Mouse (Mus musculus) R1 (cell line): Measurements from ENCODE around the gene Atp6v0e.

Source experiments
- DNase-seq: peaks from one replicate; pipeline ENCODE4 v3.0.0-alpha.2; 2018; ENCODE audit warnings: low read depth, low spot score

The Atp6v0e gene

DNA sequence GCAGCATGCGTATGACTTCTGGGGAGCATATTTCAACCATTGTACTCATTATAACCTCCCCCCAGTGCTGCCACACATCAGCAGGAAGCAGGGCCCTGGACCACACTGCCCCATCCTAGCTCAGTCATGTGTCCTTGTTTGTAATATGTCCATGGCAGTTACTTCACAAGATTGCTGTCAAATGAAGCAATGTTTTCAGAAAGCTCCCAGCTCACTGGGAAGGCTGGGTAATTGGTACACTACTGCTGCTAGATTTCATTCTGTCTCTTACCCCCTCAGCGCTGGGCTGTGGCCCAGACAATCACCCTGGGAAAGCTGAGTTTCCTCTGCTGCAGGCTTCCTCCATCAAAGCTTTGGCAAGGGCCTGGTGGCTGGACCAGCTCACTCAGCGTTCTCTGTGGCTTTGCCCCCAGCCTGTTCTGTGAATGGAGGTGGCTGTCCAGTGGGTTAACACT, 22.7 kb upstream of the Atp6v0e start:
- no peak for DNase-seq

DNA sequence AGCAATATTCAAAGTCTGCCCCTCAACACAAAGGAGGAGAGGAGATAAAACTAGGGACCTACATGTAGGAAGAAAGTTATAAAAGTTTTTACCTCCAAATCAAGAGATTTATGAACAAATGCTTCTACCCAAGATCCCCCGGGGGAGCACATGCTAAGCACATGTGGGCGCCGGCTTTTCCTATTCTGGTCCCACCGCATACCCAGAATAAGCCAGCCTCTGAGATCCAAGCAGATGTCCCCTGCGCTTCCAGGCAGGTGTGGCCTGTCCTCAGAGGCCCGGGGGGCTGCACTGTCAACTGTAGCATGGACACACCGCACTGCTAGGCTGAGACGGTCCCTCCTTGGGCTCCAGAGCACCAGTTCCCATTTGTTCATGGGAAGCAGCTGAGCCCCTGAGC, 19.6 kb upstream of the Atp6v0e start:
- no peak for DNase-seq

DNA sequence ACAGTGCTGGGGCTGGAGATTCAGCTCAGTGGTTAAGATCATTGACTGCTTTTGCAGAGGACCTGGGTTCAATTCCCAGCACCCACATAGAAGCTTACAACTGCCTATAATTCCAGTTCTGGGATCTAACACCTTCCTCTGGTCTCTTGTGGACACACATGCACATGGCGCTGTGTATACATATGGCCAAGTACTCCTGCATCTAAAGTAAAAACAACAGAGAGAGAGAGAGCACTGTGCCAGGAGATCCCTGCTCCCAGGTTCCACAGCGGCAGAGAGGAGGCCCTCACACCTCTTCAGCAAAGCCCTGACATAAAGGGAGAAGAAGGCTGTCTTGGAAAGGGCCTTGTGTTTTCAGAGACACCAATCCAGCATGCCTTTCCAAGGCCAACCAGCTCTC, 19.0 kb upstream of the Atp6v0e start:
- DNase-seq = no peak

DNA sequence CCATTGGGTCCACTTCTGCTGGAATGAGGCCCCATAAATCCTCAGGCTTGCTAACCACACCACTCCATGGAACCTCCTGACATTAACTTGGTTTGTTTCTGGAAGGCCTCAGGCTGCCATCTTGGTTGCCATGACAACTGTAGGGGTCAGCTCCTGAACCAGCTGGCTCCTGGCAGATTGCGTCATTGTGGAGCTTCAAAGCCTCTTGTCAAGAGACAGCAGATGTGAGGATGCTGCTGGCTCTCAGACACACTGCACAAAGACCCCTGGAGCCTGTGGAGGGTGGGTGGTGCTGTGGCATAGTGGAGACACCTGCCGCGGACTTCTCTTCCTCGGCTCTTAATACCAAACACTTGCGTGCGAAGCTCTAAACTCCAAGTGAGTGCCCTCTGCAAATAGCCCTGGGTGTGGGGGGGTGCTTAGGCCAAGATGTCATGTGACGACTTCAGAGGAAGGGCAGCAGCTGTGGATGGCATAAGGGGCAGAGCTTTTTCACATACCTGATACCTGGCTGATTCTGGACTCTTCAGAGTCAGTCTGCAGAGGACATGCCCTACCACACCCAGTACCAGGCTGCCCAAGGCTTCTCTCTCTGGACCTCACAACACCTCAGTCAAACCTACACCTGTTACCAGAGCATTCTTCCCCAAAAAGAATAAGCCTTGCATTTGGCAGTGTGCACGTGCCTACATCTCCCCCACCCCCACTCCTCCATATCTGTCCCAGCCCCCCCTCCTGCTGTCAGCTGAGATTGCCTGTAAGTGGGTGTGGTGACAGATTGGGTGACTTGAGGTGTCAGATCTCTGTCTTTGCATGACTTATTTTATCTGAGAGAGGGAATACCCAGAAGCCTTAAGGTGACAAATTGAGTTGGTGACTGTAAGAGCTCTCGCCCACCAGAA, 18.3 kb upstream of the Atp6v0e start:
- DNase-seq = peak; percentile 73

DNA sequence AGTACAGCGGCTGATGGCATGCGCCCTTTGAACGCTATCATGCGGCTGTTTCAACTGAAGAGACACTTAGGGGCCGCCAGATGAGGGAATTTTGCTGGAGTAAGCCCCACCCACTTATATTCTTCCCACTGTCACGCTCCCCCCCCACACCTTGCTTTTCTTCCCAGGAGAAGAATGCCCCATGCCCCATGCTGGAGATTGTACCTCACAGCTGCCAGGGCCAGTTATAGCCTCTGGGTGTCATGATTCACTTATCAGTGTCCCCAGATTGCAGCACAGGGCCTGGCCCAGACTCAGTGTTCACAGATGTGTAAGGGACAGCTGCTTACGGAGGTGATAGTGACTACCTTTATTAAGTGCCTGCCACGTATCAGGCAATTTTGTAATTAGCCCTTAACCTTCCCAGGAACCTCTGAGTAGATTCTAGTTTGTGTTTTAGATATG, 17.6 kb upstream of the Atp6v0e start:
- no peak for DNase-seq

DNA sequence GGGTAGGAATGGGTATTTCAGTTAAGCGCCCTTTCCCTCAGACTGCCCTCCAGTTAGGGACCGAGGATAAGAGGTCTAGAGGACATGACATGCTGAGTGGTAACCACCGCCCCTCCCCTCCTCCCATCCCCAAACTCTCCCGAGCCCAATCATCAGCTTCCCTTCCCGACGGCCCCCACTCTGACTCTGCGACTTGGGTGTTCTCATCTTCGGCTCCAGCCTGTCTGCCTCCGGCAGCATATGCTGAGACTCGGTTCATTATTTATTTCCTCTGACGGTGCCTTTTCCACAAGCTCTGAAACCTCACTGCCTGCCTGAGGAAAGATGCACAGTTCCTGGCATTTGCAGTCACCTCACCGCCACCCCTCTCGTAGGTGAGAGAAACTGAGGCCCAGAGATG, 15.7 kb upstream of the Atp6v0e start:
- DNase-seq = no peak

DNA sequence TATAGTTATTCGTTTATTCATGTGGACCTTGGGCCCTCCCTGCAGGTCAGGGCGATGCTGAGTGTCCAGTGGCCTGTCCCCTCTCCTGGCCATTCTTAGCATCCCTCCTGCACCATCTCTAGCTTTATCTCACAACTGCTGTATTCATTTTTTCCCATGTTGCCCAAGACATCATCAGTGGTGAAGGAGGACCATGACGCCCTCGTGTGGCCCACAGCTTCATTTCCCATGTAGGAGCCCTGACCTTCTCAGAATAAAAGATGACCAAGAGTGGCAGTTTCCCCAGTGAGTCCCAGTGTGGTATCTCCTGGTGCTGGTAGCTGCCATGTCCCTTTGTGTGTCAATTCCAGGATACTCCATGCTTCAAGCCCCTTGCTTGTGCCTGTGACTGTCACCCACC, 13.5 kb upstream of the Atp6v0e start:
- peak; percentile 25 for DNase-seq

DNA sequence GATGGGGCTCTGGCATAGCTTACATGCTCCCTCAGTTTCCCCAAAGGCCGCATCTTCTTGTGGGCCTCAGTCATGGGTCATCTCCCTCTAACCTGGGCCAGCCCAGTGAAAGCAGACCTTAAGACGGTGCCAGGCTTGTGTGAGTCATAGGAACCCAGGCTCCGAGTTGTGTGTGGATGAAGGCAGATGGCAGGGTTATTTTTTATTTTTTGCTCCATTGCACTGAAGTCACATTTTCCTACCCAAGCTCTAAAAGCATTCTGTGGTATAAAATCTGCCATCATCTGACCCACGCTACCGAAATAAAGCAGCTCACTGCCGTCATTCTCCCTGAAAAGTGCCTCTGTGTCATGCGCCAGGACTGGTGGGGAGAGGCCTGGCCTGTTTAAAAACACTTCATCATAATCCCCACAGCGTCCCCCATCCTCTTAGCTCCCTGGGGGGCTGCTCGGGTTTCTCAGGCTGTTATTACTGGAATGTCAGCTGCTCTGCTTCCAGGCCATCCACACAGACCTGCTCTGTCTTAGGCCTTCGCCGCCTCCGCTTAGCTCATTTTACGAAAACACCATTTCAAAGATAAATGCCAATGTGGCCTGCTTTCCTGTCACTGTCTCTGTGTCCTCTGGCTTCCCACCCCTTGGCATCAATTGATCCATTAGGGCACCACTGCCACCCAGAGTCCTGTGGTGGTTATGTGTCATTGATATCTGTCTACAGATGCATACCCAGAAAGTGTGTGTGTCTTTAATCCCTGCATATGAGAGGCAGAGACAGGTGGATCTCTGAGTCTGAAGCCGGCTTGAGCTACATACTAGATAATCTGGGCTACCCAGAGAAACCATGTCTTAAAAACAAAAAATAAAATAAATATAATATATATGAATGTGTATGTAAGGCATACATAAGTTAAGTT, 12.3 kb upstream of the Atp6v0e start:
- DNase-seq = no peak

DNA sequence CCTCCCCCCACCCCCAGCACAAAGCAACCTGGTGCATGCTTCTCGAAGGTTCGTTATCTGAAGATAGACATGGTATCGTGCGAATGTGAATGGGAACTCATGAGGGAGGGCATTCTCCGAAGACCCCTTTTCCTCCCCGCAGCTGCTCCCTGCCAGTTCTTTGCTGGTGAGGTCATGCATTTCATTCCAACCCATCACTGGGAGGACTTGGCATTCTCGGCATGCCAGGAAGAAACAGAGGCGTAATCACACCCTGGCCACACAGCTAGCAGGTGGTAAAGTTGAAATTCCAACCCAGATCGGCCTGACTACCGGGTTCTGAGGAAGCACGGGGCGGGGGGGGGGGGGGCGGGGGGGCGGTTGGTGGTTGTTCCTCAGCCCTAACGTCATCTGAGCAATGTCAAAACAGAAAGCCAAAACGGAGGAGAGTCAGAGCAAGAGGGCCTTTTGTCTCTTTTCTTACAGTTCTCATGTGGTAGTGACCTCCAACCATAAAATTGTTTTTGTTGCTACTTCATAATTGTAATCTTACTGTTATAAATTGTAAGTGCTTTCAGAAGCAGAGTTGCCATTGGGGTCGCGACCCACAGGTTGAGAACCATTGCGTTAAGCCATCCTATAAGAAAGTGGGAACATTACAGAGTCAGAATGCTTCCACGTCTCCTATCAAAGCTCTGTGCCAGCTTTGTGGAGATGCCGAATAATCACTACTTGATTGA, 4.0 kb upstream of the Atp6v0e start:
- peak; percentile 55 for DNase-seq

DNA sequence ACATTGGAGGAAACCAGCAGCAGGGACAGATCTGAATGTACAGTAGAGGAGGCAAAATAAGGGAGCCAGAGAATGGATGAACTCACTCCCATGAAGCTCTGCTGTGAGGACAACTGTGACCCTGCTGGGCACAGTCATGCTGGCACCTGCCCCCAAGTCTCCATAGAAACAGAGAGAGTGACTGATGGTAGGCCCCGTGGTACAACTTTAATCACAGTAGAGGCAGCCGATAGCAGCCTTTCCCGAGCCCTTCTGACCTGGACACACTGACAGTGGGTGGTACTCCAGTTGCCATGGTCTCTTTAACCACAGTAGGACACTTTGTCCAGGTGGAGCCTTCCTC, 3.5 kb upstream of the Atp6v0e start:
- no peak for DNase-seq

DNA sequence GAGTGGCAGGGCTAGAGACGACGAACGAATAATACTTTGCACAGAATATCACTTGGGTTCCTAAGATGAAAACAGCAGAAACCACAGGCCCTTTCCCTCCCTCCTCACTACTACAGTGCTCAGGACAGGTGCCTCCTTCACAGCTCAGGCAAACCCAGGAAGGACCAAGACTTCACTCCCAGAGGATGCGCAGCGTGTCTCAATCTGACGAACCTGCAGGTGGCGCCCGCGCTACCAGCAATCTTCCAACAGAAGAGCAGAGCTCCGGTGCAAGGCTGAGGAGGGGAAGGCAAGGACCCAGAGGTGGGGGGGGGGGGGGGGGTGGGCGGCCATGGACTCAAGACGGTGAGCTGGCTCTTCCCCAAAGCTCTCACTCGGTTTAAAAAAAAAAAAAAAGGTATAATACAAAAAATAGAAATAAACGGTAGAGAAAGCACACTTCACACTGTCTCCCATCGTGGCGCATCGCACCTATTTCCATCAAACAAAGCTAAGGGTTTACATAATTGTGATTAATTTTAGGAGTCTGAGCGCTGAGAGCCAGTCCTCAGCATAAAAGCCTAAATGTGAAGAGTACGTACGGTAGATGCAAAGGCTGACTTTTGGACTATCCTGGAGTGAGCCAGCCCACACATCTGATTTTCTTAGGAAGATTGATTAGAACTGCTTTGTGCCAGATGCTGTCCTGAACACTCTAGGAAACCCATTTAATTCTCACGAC, 2.7 kb upstream of the Atp6v0e start:
- DNase-seq = peak; percentile 85

DNA sequence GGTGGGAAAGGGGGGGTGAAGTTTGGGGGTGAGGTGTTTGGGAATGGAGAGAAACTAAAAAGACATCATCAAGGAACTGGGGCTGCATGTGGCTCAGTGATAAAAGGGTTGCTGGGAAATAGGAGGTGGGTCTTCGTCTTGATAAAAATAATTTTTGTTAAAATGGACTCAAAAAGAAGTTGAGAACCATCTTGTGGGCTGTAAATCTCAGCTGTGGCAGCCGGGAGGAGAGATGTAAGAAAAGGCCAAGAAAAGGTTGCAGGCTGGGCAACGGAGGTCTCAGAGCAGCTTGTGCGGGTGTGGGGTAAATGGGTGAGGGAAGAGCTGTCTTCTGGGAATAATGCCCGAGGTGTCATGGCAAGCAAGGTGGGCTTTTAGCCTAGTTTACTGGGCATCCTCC, 827 bp upstream of the Atp6v0e start:
- no peak for DNase-seq

DNA sequence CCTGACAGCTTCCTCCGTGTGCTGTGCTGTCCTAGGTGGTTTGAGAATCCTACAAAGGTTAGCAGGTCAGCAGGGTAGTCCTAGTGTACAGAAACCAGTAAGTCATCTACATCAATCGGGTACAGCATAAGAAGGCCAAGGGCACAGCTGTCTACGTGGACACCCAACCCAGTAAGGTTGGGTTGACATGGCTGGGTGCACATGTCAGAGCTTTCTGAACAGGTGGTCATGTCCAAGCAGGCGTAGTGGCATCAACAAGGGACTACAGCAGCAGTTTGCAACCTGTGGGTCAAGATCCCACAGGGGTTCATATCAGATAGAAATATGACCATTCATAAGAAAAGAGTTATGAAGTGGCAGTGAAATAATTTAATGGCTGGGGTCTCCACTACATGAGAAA, 2.6 kb downstream of the Atp6v0e start:
- DNase-seq = no peak

DNA sequence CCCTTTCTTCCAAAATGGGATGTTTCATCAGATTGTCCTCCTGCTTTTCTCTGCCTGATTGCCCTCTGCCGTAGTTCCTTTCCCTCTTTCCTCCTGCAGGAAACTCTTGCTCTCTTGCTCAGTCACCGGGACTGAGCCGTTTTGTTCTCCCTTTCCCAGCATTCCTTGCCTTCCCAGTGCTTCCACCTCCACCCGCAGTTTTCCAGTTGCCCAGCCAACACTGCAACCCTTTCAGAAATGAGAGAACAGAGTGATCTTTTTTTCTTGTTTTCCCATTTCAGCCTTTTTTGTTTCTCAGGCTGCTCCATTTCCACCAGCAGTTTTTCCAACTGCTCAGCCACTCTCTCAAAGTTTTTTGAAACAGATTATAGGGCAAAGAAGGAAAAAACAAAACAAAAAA, 8.2 kb downstream of the Atp6v0e start:
- no peak for DNase-seq

DNA sequence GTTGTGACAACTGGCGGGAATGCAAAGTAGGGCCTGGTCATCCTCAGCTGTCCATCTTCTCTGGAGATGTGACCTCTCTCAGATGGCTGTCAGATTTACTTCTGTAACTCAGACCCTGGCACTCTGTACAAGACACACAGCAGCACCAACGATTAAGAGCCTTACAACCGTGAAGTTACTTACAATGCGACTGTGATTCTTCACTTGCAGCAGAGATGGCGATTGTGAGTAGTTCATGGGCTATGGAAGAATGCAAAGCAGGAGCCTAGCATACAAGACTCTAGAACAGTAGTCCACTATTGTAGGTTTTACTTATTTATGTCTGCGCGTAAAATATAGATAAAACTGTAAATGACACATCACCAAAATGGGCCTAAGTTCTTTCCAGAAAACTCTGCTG, 12.8 kb downstream of the Atp6v0e start:
- no peak for DNase-seq

DNA sequence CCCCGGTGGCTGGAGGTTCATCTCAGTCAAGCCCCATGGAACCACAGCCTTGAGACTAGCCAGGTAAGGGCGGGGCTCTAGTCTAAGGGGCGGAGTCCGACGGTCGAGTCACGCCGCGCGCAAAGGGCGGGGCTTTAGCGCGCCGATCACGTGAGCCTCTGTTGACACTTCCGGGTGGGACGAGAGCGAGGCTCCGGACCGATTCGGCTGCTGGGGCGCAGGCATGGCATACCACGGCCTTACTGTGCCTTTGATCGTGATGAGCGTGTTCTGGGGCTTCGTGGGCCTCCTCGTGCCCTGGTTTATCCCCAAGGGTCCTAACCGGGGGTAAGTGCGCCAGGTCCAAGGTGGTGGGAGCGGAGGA, 13.2 kb downstream of the Atp6v0e start:
- peak; percentile 95 for DNase-seq

DNA sequence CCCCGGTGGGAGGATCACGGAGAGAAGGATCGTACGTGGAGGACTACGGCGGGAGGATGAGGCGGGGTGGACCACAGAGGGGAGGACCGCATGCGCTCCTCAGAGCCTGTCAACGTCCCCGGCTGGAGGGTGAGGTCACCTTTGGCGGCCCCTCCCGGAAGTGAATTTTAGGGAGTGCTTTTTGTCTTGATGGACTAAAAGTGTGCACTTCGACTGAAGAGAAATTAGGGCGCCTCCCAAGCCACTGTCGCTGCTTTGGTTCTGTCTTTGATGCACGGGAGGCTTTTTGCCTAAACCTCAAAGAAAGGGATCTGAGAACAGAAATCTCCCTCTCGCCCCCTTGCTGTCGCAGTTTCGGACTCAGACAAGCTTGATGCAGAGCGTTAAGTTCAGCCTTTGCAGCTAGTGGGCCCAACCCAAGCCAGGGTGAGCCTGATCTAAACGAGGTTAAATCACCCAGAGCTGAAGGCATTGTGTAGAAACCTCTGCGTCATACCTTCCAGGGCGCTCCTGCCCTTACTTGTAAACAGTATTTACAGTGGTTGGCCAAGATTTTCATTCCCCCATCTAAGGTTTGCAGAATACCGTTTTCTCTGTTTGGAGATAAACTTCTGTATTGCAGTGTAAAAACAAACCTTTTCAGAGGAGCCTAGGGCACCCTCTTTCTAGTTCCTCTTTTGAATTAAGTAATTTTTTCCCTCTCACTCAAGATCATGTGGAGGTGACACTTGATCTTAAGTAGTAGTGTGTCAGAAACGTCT, 13.8 kb downstream of the Atp6v0e start:
- DNase-seq = no peak

DNA sequence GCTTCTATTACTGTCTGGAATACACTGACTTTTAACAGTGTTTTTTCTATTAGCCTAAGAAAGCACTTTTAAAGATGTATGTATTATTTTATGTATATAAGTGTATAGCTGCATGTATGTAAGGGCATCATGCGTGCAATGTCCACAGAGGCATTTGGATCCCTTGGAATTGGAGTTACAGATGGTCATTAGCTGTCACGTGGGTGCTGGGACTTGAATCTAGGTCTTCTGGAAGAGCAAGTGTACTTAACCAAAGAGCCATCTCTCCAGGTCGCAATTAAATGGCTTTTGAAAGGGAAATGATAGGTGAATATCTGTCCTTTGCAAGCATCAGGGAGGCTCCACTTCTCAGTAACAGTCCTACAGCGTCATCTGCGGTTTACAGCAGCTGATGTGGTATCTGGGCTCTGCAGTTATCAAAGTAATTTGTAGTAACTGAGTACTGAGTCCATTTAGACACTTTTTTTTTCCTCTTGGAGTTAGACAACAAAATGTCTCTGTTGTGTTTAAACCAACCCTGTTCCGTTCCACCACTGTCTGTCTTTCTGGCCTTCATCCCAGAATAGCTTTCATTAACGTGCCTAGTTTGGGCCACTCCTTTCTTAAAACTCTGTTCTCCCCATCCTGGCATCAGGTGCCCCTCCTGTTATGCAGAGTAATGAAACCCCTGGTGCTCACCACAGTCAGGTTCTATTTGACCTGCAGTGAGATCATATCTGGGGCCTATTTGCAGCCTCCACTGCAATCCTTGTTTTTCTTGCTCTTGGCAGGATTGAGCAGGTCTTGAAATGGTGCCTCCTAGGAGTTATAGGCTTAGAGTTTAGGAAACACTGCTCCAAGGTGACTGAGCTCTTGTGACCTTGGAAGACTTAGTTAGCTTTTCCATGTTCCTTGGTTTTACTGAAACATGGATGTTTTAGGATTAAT, 14.9 kb downstream of the Atp6v0e start:
- no peak for DNase-seq

DNA sequence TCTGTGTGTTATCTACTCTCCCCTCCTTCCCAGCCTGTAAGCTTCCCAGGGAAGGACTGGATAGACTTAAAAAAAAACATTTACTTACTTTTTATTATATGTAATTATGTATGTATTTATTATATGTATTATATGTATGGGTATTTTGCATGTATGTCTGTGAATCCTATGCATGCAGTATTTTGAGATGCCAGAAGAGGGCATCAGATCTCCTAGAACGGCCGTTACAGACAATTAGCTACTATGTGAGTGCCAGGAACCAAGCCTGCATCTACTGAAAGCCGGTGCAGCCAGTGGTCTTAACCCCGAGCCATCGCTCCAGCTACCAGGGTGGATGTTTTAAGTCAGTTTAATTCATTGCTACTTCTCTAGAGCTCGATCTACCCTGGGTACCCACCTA, 18.2 kb downstream of the Atp6v0e start:
- DNase-seq = peak; percentile 45
